Mouse (Mus musculus) spleen, adult 12 weeks (tissue): Measurements from ENCODE around the gene Ppp1r37.

ENCODE experiments used
- DNase-seq: peaks from one replicate; pipeline ENCODE4 v3.0.0; 2022; ENCODE audit warnings: low spot score

The Ppp1r37 gene

DNA sequence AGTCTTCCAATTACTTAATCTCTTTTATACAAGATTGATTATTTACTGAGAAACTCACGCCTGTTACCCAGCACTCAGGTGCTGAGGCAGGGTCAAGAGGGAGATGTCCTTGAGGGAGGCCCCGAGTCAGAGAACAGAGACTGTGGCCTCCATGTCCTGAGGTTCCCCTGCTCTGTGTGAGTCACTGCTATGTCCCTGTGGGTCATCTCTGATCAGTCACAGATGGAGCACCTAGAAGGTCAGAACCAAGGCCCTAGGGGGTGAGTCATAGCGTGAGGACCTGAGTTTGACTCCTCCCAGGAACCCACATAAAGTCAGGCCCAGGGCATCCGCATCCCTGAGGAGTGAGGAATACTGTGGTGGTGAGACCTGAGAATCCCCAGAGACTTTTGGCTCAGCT, 61.2 kb downstream of the Ppp1r37 start:
- no peak for DNase-seq

DNA sequence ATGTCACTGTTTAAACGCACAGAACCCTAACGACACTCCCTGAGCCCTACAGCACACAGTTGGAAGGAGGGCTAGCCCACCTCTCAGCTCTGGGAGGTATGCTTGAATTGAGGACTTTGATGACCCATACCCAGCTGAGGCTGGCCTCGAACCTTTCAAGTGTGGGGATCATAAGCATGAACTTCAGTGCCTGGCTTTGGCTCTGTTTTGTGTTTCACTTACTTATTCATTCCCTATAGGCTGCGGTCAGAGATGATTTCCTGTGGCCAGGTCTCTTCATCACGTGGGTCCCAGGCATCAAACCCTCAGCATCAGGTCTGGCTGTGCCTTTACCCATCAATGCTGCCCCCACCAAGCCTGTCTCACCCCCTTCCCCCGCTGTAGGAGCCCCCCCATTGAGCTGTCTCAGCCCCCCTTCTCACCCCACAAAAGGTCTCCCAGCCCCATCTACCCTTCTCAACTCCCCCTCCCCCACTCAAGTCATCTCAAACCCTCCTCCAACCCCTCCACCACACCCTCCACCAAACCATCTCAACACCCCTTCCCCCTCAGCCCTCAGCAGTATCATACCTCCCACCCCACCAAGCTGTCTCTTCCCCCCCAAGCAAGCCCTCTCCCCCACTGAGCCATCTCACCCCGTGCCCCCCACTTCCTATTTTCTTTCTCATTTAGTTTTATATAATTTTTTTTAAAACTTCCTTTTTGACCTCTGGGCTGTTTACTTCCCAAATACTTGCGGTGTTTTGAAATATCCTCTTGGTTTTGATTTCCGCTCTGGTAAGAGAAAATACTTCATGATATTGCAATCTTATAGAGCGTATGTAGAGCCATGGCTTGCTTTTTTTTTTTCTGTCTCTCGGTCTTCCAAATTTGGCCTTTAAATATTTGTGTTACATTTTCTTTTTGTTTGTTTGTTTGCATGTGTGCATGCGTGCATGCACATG, 62.2 kb downstream of the Ppp1r37 start:
- no peak for DNase-seq

DNA sequence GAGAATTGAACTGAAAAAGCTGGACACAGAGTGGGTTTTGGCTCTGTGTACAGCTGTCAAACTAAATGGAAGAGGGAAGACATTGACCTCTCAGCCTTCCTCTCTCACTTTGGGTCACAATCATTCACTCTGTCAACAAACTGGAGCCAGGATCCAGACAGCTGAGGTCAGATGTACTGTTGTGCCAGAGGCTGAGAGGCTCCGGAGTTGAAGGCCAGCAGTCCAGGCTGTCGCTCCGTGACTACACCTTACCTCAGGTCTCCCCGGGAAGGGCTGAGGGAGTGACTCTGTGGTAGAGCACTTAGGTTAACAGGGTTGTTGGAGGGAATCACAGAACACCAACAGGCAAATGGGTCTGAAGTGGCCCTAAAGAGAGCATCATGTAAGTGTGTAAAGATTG, 64.5 kb downstream of the Ppp1r37 start:
- DNase-seq = no peak

DNA sequence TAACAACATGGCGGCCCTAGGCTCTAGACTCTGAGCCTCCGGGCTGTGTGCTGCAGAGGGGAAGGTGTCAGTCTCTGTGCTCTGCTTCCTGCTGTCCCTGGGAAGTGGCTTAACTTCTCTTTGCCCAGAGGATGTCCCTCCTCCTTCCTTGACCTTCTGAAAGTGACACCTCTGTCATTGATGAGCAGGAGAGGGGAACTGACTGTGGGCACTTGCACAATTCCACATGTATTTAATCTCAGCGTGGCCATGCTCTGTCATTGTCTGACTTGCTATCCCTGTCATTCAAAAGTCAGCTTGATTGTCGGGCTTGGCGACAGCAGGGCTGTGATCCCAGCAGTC, 66.7 kb downstream of the Ppp1r37 start:
- DNase-seq = no peak

DNA sequence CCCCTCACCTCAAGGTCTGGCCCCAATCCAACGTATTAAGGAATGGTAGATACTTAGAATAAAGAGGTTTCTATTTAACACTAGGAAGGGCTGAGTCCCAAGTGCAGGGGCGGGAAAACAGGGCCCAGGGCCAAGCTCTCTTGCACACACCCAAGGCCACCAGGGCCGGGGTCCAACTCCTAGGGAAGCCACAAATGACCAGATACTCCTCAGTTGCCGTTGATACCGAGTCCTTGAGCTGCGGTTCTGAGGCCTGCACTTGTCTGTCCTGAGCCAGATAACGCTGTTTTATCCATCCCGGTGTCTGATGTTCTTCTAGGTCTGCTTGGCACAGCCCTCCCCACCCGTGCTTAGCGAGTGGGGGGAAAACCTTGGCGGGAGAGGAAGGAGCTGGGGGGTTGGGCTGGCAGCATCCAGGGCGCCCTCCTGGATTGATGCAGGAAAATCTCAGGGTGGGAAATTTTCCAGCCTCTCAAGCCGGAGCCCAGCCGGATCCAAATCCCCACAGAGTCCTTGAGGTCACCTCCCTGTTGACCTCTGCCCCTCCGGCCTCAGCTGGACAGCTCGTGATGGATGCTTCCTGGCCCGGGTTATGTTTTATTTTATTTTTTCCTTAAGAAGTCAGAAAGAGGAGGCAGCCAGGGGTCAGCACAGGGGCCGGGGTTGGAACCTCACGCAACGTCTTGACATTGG, 67.2 kb downstream of the Ppp1r37 start:
- no peak for DNase-seq

DNA sequence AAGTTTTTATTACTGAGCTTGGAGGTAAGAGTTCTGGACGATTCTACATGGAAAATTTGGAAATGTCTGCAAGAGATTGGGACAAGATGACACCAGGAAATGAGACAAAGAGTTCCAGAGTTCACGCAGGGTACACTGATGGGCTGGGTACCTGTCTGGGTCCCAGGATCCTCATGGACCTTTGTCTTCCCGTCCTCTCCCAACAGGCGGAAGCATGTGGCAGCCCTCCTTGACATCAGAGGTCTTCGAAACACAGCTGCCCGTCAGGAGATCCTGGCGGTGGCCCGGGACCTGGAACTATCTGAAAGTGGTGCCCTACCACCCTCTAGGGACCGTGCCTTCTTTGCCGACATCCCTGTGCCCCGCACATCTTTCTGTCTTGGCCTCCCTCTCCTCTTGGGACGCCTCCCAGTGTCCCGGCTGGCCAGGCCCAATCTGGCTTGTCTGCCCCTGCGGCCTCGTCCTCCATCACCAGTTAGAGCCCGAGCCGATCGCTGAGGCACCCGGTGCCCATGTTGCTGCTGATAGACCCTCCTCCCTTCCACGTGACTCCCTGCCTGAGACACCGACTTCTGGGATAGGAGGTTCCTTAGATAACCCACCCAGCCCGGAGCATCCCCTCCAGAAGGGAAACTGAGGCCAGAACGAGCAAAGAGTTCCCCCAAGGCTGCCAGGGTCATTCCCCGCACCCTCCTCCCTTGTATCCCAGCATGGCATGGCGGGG, 68.0 kb downstream of the Ppp1r37 start:
- no peak for DNase-seq

DNA sequence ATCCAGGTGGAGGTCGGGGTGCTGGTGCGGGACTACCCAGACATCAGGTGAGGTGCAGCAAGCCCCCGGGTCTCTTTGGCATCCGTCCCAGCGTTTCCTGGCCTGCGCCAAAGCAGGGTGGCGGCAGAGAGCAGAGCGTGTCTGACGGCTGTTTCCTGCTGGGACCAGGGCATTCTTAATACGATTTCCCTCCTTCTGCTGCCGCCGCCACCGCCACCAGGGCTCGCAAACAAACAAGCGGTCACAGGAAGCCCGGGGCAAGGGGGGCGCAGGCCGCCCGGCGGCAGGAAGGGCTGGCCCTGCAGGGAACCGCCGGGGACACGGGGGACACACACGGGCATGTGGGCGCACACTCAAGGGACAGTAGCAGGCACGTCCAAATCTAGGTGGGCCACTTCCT, 71.1 kb downstream of the Ppp1r37 start:
- no peak for DNase-seq

DNA sequence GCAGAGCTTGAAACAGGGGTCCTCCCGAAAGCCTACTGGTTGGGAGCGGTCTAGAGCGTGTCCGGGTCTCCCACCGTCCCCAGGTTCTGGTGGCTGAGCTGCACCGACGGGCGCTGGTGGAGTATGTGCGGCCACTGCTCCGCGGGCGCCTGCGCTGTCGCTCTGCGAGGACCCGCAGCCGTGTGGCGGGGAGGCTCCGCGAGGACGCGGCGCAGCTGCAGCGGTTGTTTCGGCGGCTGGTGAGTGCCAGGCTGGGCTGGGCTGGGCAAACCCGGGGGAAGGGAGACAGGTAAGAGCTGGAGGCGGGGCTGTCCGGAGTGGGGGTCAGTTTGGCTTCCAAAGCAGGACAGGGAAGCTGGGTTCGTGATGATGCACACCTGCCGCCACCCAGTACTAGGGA, 73.4 kb downstream of the Ppp1r37 start:
- no peak for DNase-seq

DNA sequence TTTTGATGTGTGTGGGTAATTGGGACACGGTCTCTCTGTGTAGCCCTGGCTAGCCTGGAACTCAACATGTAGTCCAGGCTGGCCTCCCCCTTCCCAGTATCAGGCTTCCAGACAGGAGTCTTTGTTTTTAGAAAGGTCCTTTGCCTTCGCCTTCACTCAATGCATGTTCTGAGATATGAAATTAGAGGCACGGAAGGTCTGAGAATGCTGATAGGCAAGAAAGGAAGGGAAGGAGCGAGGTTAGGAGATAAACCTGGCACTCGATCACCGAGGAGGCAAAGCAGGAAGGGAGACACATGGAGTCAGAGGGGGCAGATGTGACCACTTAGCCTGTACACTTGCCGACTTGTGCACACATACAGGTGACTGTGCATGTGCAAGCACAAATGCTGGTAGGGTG, 76.3 kb downstream of the Ppp1r37 start:
- no peak for DNase-seq

DNA sequence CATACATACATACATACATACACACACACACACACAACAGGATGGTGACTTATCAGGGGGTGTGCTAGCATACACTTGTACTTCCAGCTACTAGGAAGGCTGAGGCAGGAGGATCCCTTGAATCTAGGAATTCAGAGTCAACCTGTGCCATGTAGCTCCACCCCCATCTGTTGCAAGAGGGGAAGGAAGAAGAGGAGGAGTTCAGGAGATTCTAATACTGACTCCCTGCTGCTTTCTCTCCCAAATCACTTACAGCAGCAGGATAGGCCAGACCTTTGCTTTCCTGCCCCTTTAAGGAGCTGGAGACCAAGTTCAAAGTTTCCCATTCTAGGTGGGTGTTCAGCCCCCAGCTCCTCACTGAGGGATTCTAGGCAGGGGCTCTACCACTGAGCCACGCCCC, 77.4 kb downstream of the Ppp1r37 start:
- DNase-seq = no peak

DNA sequence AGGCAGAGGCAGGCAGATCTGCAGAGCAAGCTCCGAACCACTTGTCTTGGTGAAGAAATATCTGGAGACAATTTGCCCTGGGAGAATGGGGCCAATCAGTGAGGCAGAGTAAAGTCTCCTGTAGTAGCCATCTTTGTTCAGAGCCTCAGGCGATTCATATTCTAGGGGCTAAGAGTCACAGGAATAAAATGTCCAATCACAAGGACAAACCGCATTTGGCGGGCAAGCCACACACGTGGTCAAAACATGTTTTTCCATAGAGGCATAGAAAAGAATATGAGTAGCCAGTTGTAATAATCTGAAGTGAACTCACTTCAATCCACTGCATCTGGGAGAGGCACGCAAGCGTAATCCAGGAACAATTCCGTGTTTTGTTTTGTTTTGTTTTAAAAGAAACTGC, 79.6 kb downstream of the Ppp1r37 start:
- no peak for DNase-seq
